Mouse (Mus musculus) embryonic facial prominence, embryonic 11.5 days (tissue): Measurements from ENCODE around the gene Tex44. TPM values are rescaled to one million over a fixed set of nuclear protein-coding genes. Genes with fewer than 3 reads are reported as not detected.

Source experiments
- ATAC-seq: fragments of 200-750 bp; cut with Nextera tagmentation; replicated peaks from 2 replicates; pipeline ENCODE4 v1.8.0; 2017; ENCODE audit warnings: low read depth; ENCODE audit not compliant: insufficient number of reproducible peaks, low FRiP score, low TSS enrichment
- DNase-seq: peaks from one replicate; pipeline ENCODE4 v3.0.0-alpha.2; 2015; ENCODE audit warnings: low spot score
- H3K27ac ChIP-seq: fragments of 300-500 bp; sonication (generic); replicated peaks from 2 replicates; pipeline ENCODE4 v1.5.1; 2014; ENCODE audit warnings: mild to moderate bottlenecking, low read depth, low read length, control low read depth
- H3K27me3 ChIP-seq: fragments of 300-500 bp; sonication (generic); 2 replicates; pipeline ENCODE4 v1.6.1; 2014; ENCODE audit warnings: mild to moderate bottlenecking, low read length, moderate library complexity, mixed read lengths; ENCODE audit not compliant: control insufficient read depth, insufficient read depth
- H3K36me3 ChIP-seq: fragments of 300-500 bp; sonication (generic); replicated peaks from 2 replicates; pipeline ENCODE4 v1.6.1; 2014; ENCODE audit warnings: low read depth, mild to moderate bottlenecking, low read length, moderate library complexity, mixed read lengths; ENCODE audit not compliant: control insufficient read depth, insufficient read depth
- H3K4me1 ChIP-seq: fragments of 300-500 bp; sonication (generic); 2 replicates; pipeline ENCODE4 v1.6.1; 2014; ENCODE audit warnings: low read length, mixed read lengths; ENCODE audit not compliant: control insufficient read depth, insufficient read depth
- H3K4me2 ChIP-seq: fragments of 300-500 bp; sonication (generic); 2 replicates; pipeline ENCODE4 v1.6.1; 2014; ENCODE audit warnings: low read depth, mild to moderate bottlenecking, control low read depth, low read length, moderate library complexity
- H3K4me3 ChIP-seq: fragments of 300-500 bp; sonication (generic); 2 replicates; pipeline ENCODE4 v1.5.1; 2014; ENCODE audit warnings: low read depth, low read length, control low read depth
- H3K9ac ChIP-seq: fragments of 300-500 bp; sonication (generic); replicated peaks from 2 replicates; pipeline ENCODE4 v1.6.1; 2014; ENCODE audit warnings: mild to moderate bottlenecking, control low read depth, low read length
- H3K9me3 ChIP-seq: fragments of 300-500 bp; sonication (generic); replicated peaks from 2 replicates; pipeline ENCODE4 v1.6.1; 2016; ENCODE audit warnings: mild to moderate bottlenecking, low read length, inconsistent platforms, mixed read lengths; ENCODE audit not compliant: control insufficient read depth
- WGBS: fragments of 180-500 bp; shearing (Covaris S2); extraction: QIAGEN DNeasy Blood & Tissue Kit; methylation state at CpG from one replicate; pipeline ENCODE4 v1.1.7; 2014; 5-methylcytosine and 5-hydroxymethylcytosine counted together
- polyA plus RNA-seq: library from polyadenylated mRNA; unstranded; fragments of >200 nt; fragmentation: Nextera tagmentation; extraction: Ambion mirVana; gene quantifications from 2 replicates; pipeline ENCODE4 v1.2.1, GENCODE M21; 2014

Tex44 gene
- polyA plus RNA-seq, 1 experiment from 2014 or later = not detected

- WGBS = 57% methylated on average over 8 of the region's 8 CpGs
- no peak for ATAC-seq
- H3K4me3 ChIP-seq = no peak overlapping the region
- no peak overlapping the region for H3K4me2 ChIP-seq
- H3K4me1 ChIP-seq = no peaks in the 10 kb centered on the region
- no peak overlapping the region for H3K27ac ChIP-seq
- no peaks in the 10 kb centered on the region for H3K27me3 ChIP-seq
- no peak for DNase-seq
- no peaks in the 10 kb centered on the region; the same call in 1 of the 2 replicates for H3K9me3 ChIP-seq
- no peaks in the 10 kb centered on the region for H3K36me3 ChIP-seq
- no peak overlapping the region for H3K9ac ChIP-seq
These were observed 19.2 kb upstream of the Tex44 start for GRCm38 (mm10) chr1:86406914-86407313.

GRCm38 (mm10) chr1:86408515-86408914 is 17.6 kb upstream of the Tex44 start:
- ATAC-seq (no peak), DNase-seq (no peak)
- H3K9me3 ChIP-seq = no peaks in the 10 kb centered on the region; the same call in 1 of the 2 replicates
- H3K9ac ChIP-seq = no peak overlapping the region
- H3K4me1 ChIP-seq = no peaks in the 10 kb centered on the region
- no peak overlapping the region for H3K27ac ChIP-seq
- H3K4me3 ChIP-seq = no peak overlapping the region
- H3K4me2 ChIP-seq = no peak overlapping the region
- no peaks in the 10 kb centered on the region for H3K27me3 ChIP-seq
- WGBS = 80% methylated on average over 10 of the region's 10 CpGs
- no peaks in the 10 kb centered on the region for H3K36me3 ChIP-seq

GRCm38 (mm10) chr1:86409476-86409875 is 16.7 kb upstream of the Tex44 start:
- Histone ChIP-seq H3K9ac (no peak overlapping the region), H3K4me1 (no peaks in the 10 kb centered on the region), H3K9me3 (no peaks in the 10 kb centered on the region; the same call in 1 of the 2 replicates), H3K27ac (no peak overlapping the region), H3K4me2 (no peak overlapping the region), H3K36me3 (no peaks in the 10 kb centered on the region), H3K4me3 (no peak overlapping the region), H3K27me3 (no peaks in the 10 kb centered on the region)
- no peak for ATAC-seq
- WGBS = 89% methylated on average over 2 of the region's 2 CpGs
- DNase-seq = no peak

- H3K4me1 ChIP-seq = no peaks in the 10 kb centered on the region
- no peak overlapping the region for H3K4me3 ChIP-seq
- H3K9me3 ChIP-seq = no peaks in the 10 kb centered on the region
- H3K9ac ChIP-seq = no peak overlapping the region
- H3K27ac ChIP-seq = no peak overlapping the region
- no peak for DNase-seq
- H3K4me2 ChIP-seq = no peak overlapping the region
- no peaks in the 10 kb centered on the region for H3K27me3 ChIP-seq
- WGBS = 87% methylated on average over 5 of the region's 5 CpGs
- ATAC-seq = no peak
- no peaks in the 10 kb centered on the region for H3K36me3 ChIP-seq
These were observed 11.4 kb upstream of the Tex44 start for GRCm38 (mm10) chr1:86414715-86415114.

- DNase-seq = no peak
- Histone ChIP-seq H3K9me3 (no peaks in the 10 kb centered on the region), H3K4me1 (no peaks in the 10 kb centered on the region), H3K27ac (no peak overlapping the region), H3K4me3 (no peak overlapping the region), H3K36me3 (no peaks in the 10 kb centered on the region), H3K27me3 (no peaks in the 10 kb centered on the region), H3K9ac (no peak overlapping the region), H3K4me2 (no peak overlapping the region)
- ATAC-seq = no peak
- WGBS = 62% methylated on average over 2 of the region's 2 CpGs
These were observed 11.0 kb upstream of the Tex44 start for GRCm38 (mm10) chr1:86415144-86415543.

GRCm38 (mm10) chr1:86415612-86416184 is 10.4 kb upstream of the Tex44 start:
- WGBS = 66% methylated on average over 7 of the region's 7 CpGs
- H3K4me1 ChIP-seq = no peaks in the 10 kb centered on the region
- no peaks in the 10 kb centered on the region for H3K9me3 ChIP-seq
- H3K9ac ChIP-seq = no peak overlapping the region
- no peak for DNase-seq
- H3K36me3 ChIP-seq = no peaks in the 10 kb centered on the region
- no peaks in the 10 kb centered on the region for H3K27me3 ChIP-seq
- H3K4me2 ChIP-seq = no peak overlapping the region
- no peak overlapping the region for H3K27ac ChIP-seq
- ATAC-seq = peak; percentile 36; the same call in 1 of the 2 replicates
- H3K4me3 ChIP-seq = no peak overlapping the region

- no peak overlapping the region for H3K9ac ChIP-seq
- no peaks in the 10 kb centered on the region for H3K36me3 ChIP-seq
- WGBS = 65% methylated on average over 6 of the region's 6 CpGs
- ATAC-seq (no peak), DNase-seq (peak; percentile 49)
- H3K9me3 ChIP-seq = no peaks in the 10 kb centered on the region
- H3K27me3 ChIP-seq = no peaks in the 10 kb centered on the region
- H3K4me1 ChIP-seq = no peaks in the 10 kb centered on the region; the same call in 1 of the 2 replicates
- H3K4me2 ChIP-seq = no peak overlapping the region
- H3K27ac ChIP-seq = no peak overlapping the region
- H3K4me3 ChIP-seq = no peak overlapping the region
These were observed 9.8 kb upstream of the Tex44 start for GRCm38 (mm10) chr1:86416321-86416720.

- Histone ChIP-seq H3K9me3 (no peaks in the 10 kb centered on the region), H3K4me1 (no peaks in the 10 kb centered on the region; the same call in 1 of the 2 replicates), H3K4me2 (no peak overlapping the region), H3K36me3 (no peaks in the 10 kb centered on the region), H3K4me3 (no peak overlapping the region), H3K27me3 (no peaks in the 10 kb centered on the region), H3K27ac (no peak overlapping the region), H3K9ac (no peak overlapping the region)
- DNase-seq (no peak), ATAC-seq (no peak)
- WGBS = 25% methylated on average over 10 of the region's 10 CpGs
These were observed 5.1 kb upstream of the Tex44 start for GRCm38 (mm10) chr1:86421007-86421406.
